Mouse (Mus musculus): Measurements from ENCODE around the gene Ap3b2. TPM values are rescaled to one million over a fixed set of nuclear protein-coding genes. Genes with fewer than 3 reads are reported as not detected.

Ap3b2 gene
- polyA plus RNA-seq, 1 experiment from 2014 or later, result 2.1 TPM

- DNase-seq (ENCODE audit: low spot score) (no peak), ATAC-seq (ENCODE audit: low FRiP score, low TSS enrichment) (no peak)
- no peak overlapping the region for H3K9ac ChIP-seq (ENCODE audit: low read length)
- TF ChIP-seq EP300 (optimal IDR thresholded peaks at IDR 0.05) (no peak), CTCF (IDR thresholded peaks at IDR 0.05; ENCODE audit: low read depth) (no peak)
- no peak overlapping the region for H3K27ac ChIP-seq (replicated peaks)
- no peaks in the 10 kb centered on the region for H3K36me3 ChIP-seq (ENCODE audit: control insufficient read depth, insufficient read depth, low read length)
- WGBS, result 69% methylated on average over 3 of the region's 3 CpGs
- H3K4me3 ChIP-seq (ENCODE audit: low read depth, low read length), result no peak overlapping the region
- no peaks in the 10 kb centered on the region for H3K9me3 ChIP-seq (ENCODE audit: control insufficient read depth, low read length)
- no peaks in the 10 kb centered on the region for H3K4me1 ChIP-seq (replicated peaks; ENCODE audit: control insufficient read depth, insufficient read depth)
- no peak overlapping the region for H3K4me2 ChIP-seq (replicated peaks; ENCODE audit: low read depth)
- 0 out of 2 replicates have a peak, but pooled peaks cover 5% of the 10 kb centered on the region for H3K27me3 ChIP-seq (ENCODE audit: control insufficient read depth, insufficient read depth, low read length)
Observed at GRCm38 (mm10) chr7:81475221-81475620, 18.5 kb downstream of the Ap3b2 start.

- ATAC-seq (ENCODE audit: low FRiP score, low TSS enrichment) (no peak), DNase-seq (ENCODE audit: low spot score) (peak; percentile 2)
- Histone ChIP-seq H3K4me3 (ENCODE audit: low read depth, low read length) (no peak overlapping the region), H3K27me3 (ENCODE audit: control insufficient read depth, insufficient read depth, low read length) (no peaks in the 10 kb centered on the region), H3K27ac (replicated peaks) (no peak overlapping the region), H3K9ac (ENCODE audit: low read length) (no peak overlapping the region), H3K36me3 (ENCODE audit: control insufficient read depth, insufficient read depth, low read length) (no peaks in the 10 kb centered on the region), H3K4me2 (replicated peaks; ENCODE audit: low read depth) (no peak overlapping the region), H3K4me1 (replicated peaks; ENCODE audit: control insufficient read depth, insufficient read depth) (no peaks in the 10 kb centered on the region), H3K9me3 (ENCODE audit: control insufficient read depth, low read length) (no peaks in the 10 kb centered on the region)
- TF ChIP-seq EP300 (optimal IDR thresholded peaks at IDR 0.05) (no peak), CTCF (IDR thresholded peaks at IDR 0.05; ENCODE audit: low read depth) (no peak)
- 68% methylated on average over 9 of the region's 9 CpGs for WGBS
Observed at GRCm38 (mm10) chr7:81464906-81465450, 28.7 kb downstream of the Ap3b2 start.

GRCm38 (mm10) chr7:81464116-81464515 is 29.6 kb downstream of the Ap3b2 start:
- WGBS, result 0% methylated on average over 4 of the region's 4 CpGs
- Histone ChIP-seq H3K27ac (replicated peaks) (no peak overlapping the region), H3K9ac (ENCODE audit: low read length) (no peak overlapping the region), H3K4me3 (ENCODE audit: low read depth, low read length) (no peak overlapping the region), H3K27me3 (ENCODE audit: control insufficient read depth, insufficient read depth, low read length) (no peaks in the 10 kb centered on the region), H3K4me2 (replicated peaks; ENCODE audit: low read depth) (no peak overlapping the region), H3K9me3 (ENCODE audit: control insufficient read depth, low read length) (no peaks in the 10 kb centered on the region), H3K36me3 (ENCODE audit: control insufficient read depth, insufficient read depth, low read length) (no peaks in the 10 kb centered on the region), H3K4me1 (replicated peaks; ENCODE audit: control insufficient read depth, insufficient read depth) (no peaks in the 10 kb centered on the region)
- DNase-seq (ENCODE audit: low spot score) (peak; percentile 64), ATAC-seq (ENCODE audit: low FRiP score, low TSS enrichment) (no peak)
- TF ChIP-seq EP300 (optimal IDR thresholded peaks at IDR 0.05) (no peak), CTCF (IDR thresholded peaks at IDR 0.05; ENCODE audit: low read depth) (no peak)

- Histone ChIP-seq H3K9me3 (ENCODE audit: control insufficient read depth, low read length) (no peaks in the 10 kb centered on the region), H3K4me3 (ENCODE audit: low read depth, low read length) (no peak overlapping the region), H3K4me1 (replicated peaks; ENCODE audit: control insufficient read depth, insufficient read depth) (no peaks in the 10 kb centered on the region), H3K9ac (ENCODE audit: low read length) (no peak overlapping the region), H3K4me2 (replicated peaks; ENCODE audit: low read depth) (no peak overlapping the region), H3K27ac (replicated peaks) (no peak overlapping the region), H3K36me3 (ENCODE audit: control insufficient read depth, insufficient read depth, low read length) (no peaks in the 10 kb centered on the region), H3K27me3 (ENCODE audit: control insufficient read depth, insufficient read depth, low read length) (no peaks in the 10 kb centered on the region)
- no peak for DNase-seq (ENCODE audit: low spot score)
- WGBS, result 65% methylated on average over 3 of the region's 3 CpGs
- ATAC-seq (ENCODE audit: low FRiP score, low TSS enrichment), result no peak
- TF ChIP-seq CTCF (IDR thresholded peaks at IDR 0.05; ENCODE audit: low read depth) (no peak), EP300 (optimal IDR thresholded peaks at IDR 0.05) (no peak)
Observed at GRCm38 (mm10) chr7:81462815-81463214, 30.9 kb downstream of the Ap3b2 start.

- Histone ChIP-seq H3K4me2 (replicated peaks; ENCODE audit: low read depth) (peak within 1 kb of the TSS; percentile 84), H3K4me3 (ENCODE audit: low read depth, low read length) (peak within 1 kb of the TSS; percentile 49), H3K4me1 (replicated peaks; ENCODE audit: control insufficient read depth, insufficient read depth) (no peaks in the 10 kb centered on the region; the same call in 1 of the 2 replicates), H3K27me3 (ENCODE audit: control insufficient read depth, insufficient read depth, low read length) (peaks cover 20% of the 10 kb centered on the region; the same call in 1 of the 2 replicates), H3K9me3 (ENCODE audit: control insufficient read depth, low read length) (no peaks in the 10 kb centered on the region), H3K36me3 (ENCODE audit: control insufficient read depth, insufficient read depth, low read length) (no peaks in the 10 kb centered on the region), H3K9ac (ENCODE audit: low read length) (0 out of 2 replicates have a peak within 1 kb of the TSS, but pooled peaks have one; percentile 4), H3K27ac (replicated peaks) (no peak within 1 kb of the TSS)
- ATAC-seq (ENCODE audit: low FRiP score, low TSS enrichment) (peak; percentile 65; the same call in 1 of the 2 replicates), DNase-seq (ENCODE audit: low spot score) (peak; percentile 61)
- WGBS, result under 1% methylated on average over 28 of the region's 28 CpGs
- TF ChIP-seq CTCF (IDR thresholded peaks at IDR 0.05; ENCODE audit: low read depth) (peak; percentile 63), EP300 (optimal IDR thresholded peaks at IDR 0.05) (no peak)
Observed at GRCm38 (mm10) chr7:81455155-81455651, 38.5 kb downstream of the Ap3b2 start, which contains the start of gene Cpeb1. TSS of gene Cpeb1 (minus strand) at chr7:81455465.

All from stomach, postnatal 0 days (tissue).